Mouse (Mus musculus) testis, adult 2 months (tissue): ENCODE data around the gene Slc37a3. TPM values are rescaled to one million over a fixed set of nuclear protein-coding genes. Genes with fewer than 3 reads are reported as not detected.
"Not testable (repeated sequence)": the region's sequence is repeated elsewhere in the genome, so short reads cannot be mapped to it uniquely, and the experiment has no call there.

Source experiments
- H3K27ac ChIP-seq: fragments of 200-500 bp; 2 replicates; pipeline ENCODE4 v1.5.1; 2012; ENCODE audit warnings: low read depth, low read length; ENCODE audit not compliant: control insufficient read depth, insufficient read depth
- H3K27me3 ChIP-seq: fragments of 200-500 bp; 2 replicates; pipeline ENCODE4 v1.6.1; 2012; ENCODE audit warnings: mild to moderate bottlenecking, low read length, moderate library complexity; ENCODE audit not compliant: control insufficient read depth, insufficient read depth
- H3K36me3 ChIP-seq: fragments of 200-500 bp; 2 replicates; pipeline ENCODE4 v1.6.1; 2012; ENCODE audit warnings: mild to moderate bottlenecking, low read length; ENCODE audit not compliant: control insufficient read depth, insufficient read depth
- H3K4me1 ChIP-seq: fragments of 200-500 bp; 2 replicates; pipeline ENCODE4 v1.6.1; 2012; ENCODE audit warnings: low read length; ENCODE audit not compliant: control insufficient read depth, insufficient read depth
- H3K4me3 ChIP-seq: fragments of 200-500 bp; 2 replicates; pipeline ENCODE4 v1.5.1; 2012; ENCODE audit warnings: low read depth, mild to moderate bottlenecking, low read length, moderate library complexity, mixed read lengths; ENCODE audit not compliant: control insufficient read depth
- CTCF ChIP-seq: fragments of 200-500 bp; IDR thresholded peaks from 2 replicates; pipeline ENCODE4 v1.5.1; 2012; ENCODE audit warnings: low read depth, mild to moderate bottlenecking, inconsistent platforms, low read length, moderate library complexity; ENCODE audit not compliant: control insufficient read depth, insufficient read depth, insufficient replicate concordance
- POLR2A ChIP-seq: fragments of 200-500 bp; IDR thresholded peaks from 2 replicates; pipeline ENCODE4 v1.6.1; 2012; ENCODE audit warnings: low read depth, mild to moderate bottlenecking, inconsistent platforms, low read length, moderate library complexity; ENCODE audit not compliant: control insufficient read depth
- polyA plus RNA-seq: library from polyadenylated mRNA; depleted of rRNA; stranded (reverse); fragments of >200 nt; gene quantifications from 2 replicates; pipeline ENCODE4 v1.2.3, GENCODE M21; 2012

Slc37a3 gene
- polyA plus RNA-seq, 1 experiment = 7.0 TPM

GRCm38 (mm10) chr6:39376775-39377174 is 700 bp downstream of the Slc37a3 start:
- Histone ChIP-seq H3K27me3 (no peaks in the 10 kb centered on the region), H3K4me3 (peak overlapping the region; percentile 86), H3K27ac (no peak overlapping the region; the same call in 1 of the 2 replicates), H3K36me3 (no peaks in the 10 kb centered on the region), H3K4me1 (peaks cover 9% of the 10 kb centered on the region)
- TF ChIP-seq CTCF (no peak), POLR2A (no peak)

GRCm38 (mm10) chr6:39373301-39373955 is 4.0 kb downstream of the Slc37a3 start:
- H3K36me3 ChIP-seq = no peaks in the 10 kb centered on the region
- no peak for TF ChIP-seq POLR2A
- TF ChIP-seq CTCF = no peak
- no peak overlapping the region for H3K4me3 ChIP-seq
- H3K27ac ChIP-seq = no peak overlapping the region
- H3K4me1 ChIP-seq = peaks cover 3% of the 10 kb centered on the region
- no peaks in the 10 kb centered on the region for H3K27me3 ChIP-seq

GRCm38 (mm10) chr6:39372727-39373126 is 4.7 kb downstream of the Slc37a3 start:
- Histone ChIP-seq H3K4me1 (peaks cover 3% of the 10 kb centered on the region), H3K27me3 (no peaks in the 10 kb centered on the region), H3K27ac (no peak overlapping the region), H3K36me3 (no peaks in the 10 kb centered on the region), H3K4me3 (no peak overlapping the region)
- TF ChIP-seq POLR2A = no peak
- TF ChIP-seq CTCF = no peak

GRCm38 (mm10) chr6:39372042-39372441 is 5.4 kb downstream of the Slc37a3 start:
- Histone ChIP-seq H3K4me3 (no peak overlapping the region), H3K27ac (no peak overlapping the region), H3K36me3 (no peaks in the 10 kb centered on the region), H3K4me1 (peaks cover 1% of the 10 kb centered on the region), H3K27me3 (no peaks in the 10 kb centered on the region)
- TF ChIP-seq POLR2A = no peak

- no peaks in the 10 kb centered on the region for H3K36me3 ChIP-seq
- H3K4me3 ChIP-seq = no peak overlapping the region
- TF ChIP-seq POLR2A (no peak), CTCF (no peak)
- H3K27me3 ChIP-seq = no peaks in the 10 kb centered on the region
- no peaks in the 10 kb centered on the region for H3K4me1 ChIP-seq
- H3K27ac ChIP-seq = no peak overlapping the region
Observed at GRCm38 (mm10) chr6:39369631-39370030, 7.8 kb downstream of the Slc37a3 start.

GRCm38 (mm10) chr6:39362684-39363083 is 14.8 kb downstream of the Slc37a3 start:
- Histone ChIP-seq H3K4me3 (no peak overlapping the region), H3K27ac (no peak overlapping the region), H3K36me3 (no peaks in the 10 kb centered on the region), H3K27me3 (no peaks in the 10 kb centered on the region), H3K4me1 (no peaks in the 10 kb centered on the region)
- no peak for TF ChIP-seq CTCF
- no peak for TF ChIP-seq POLR2A

- not testable (repeated sequence) for H3K4me3 ChIP-seq, H3K4me1 ChIP-seq, H3K36me3 ChIP-seq, H3K27me3 ChIP-seq, H3K27ac ChIP-seq
Observed at GRCm38 (mm10) chr6:39359207-39359606, 18.3 kb downstream of the Slc37a3 start.

- no peak for TF ChIP-seq CTCF
- TF ChIP-seq POLR2A = no peak
- H3K4me3 ChIP-seq = no peak overlapping the region
- H3K36me3 ChIP-seq = no peaks in the 10 kb centered on the region
- H3K27ac ChIP-seq = no peak overlapping the region
- no peaks in the 10 kb centered on the region for H3K4me1 ChIP-seq
- no peaks in the 10 kb centered on the region for H3K27me3 ChIP-seq
Observed at GRCm38 (mm10) chr6:39348946-39349345, 28.5 kb downstream of the Slc37a3 start.
